Mouse (Mus musculus): Measurements from ENCODE around the gene Klhl32.
"Not testable (repeated sequence)": the region's sequence is repeated elsewhere in the genome, so short reads cannot be mapped to it uniquely, and the experiment has no call there.

- TF ChIP-seq CTCF (IDR thresholded peaks at IDR 0.05 in 2 of 3, conservative IDR thresholded peaks at IDR 0.05 in 1 of 3; ENCODE audit: control insufficient read depth in 1 of 3, insufficient read depth in 1 of 3, low read depth in 2 of 3, low read length in 3 of 3, poor library complexity in 1 of 3, severe bottlenecking in 1 of 3); MAFK (IDR thresholded peaks at IDR 0.05; ENCODE audit: borderline replicate concordance, low read depth, low read length); TAL1 (IDR thresholded peaks at IDR 0.05; ENCODE audit: low read length); POLR2A (IDR thresholded peaks at IDR 0.05; ENCODE audit: control insufficient read depth in 1 of 2, insufficient read depth in 1 of 2, low read depth in 1 of 2, low read length in 2 of 2, poor library complexity in 1 of 2); EP300 (IDR thresholded peaks at IDR 0.05; ENCODE audit: low read depth in 1 of 2, low read length in 2 of 2); ETS1 (IDR thresholded peaks at IDR 0.05; ENCODE audit: low read depth, low read length); GABPA (IDR thresholded peaks at IDR 0.05; ENCODE audit: low read depth, low read length); MAZ (IDR thresholded peaks at IDR 0.05; ENCODE audit: low read depth, low read length); MAX (IDR thresholded peaks at IDR 0.05; ENCODE audit: low read length): not testable (repeated sequence)
Measured at GRCm38 (mm10) chr4:24892293-24892692, 41.4 kb upstream of the Klhl32 start.
